Mouse (Mus musculus) gastrocnemius, postnatal 14 days (tissue): ENCODE measurements around the gene Ispd. TPM values are rescaled to one million over a fixed set of nuclear protein-coding genes. Genes with fewer than 3 reads are reported as not detected.

Experiments
- total RNA-seq, 2 experiments: library from RNA; stranded (reverse); gene quantifications; 2 replicates each; pipeline ENCODE4 v1.2.3; 2021

Ispd gene
- total RNA-seq, 2 experiments from 2014 or later = 6.1 to 6.5 TPM

Other genes with a start within 250 kb of the Ispd start
- 10 to 100 TPM; 10.0 to 11.0 TPM for gene Ankmy2, start 224.3 kb upstream of the Ispd start, total RNA-seq
- gene Bzw2, start 223.4 kb upstream of the Ispd start, total RNA-seq = 100 to 1,000 TPM; 118 to 136 TPM
- not detected for gene Lrrc72, start 128.1 kb upstream of the Ispd start, total RNA-seq
- gene Sostdc1, start 67.3 kb upstream of the Ispd start, total RNA-seq = 1 to 10 TPM in 1 of 2 experiments, under 1 TPM in 1; 0.49 to 3.1 TPM
- gene D630036H23Rik, start 731 bp downstream of the Ispd start, total RNA-seq = 1 to 10 TPM; 1.3 to 1.6 TPM